Mouse (Mus musculus): ENCODE measurements around the gene Inpp5b.

The Inpp5b gene

GRCm38 (mm10) chr4:124765802-124766565, 24.3 kb downstream of the Inpp5b start:
- no peak for DNase-seq (ENCODE audit: low spot score in 2 of 2)

GRCm38 (mm10) chr4:124766566-124766940, 24.9 kb downstream of the Inpp5b start:
- no peak for DNase-seq (ENCODE audit: low spot score in 2 of 2)

- no peak for DNase-seq (ENCODE audit: low spot score in 2 of 2)
These were observed 27.4 kb downstream of the Inpp5b start for GRCm38 (mm10) chr4:124768963-124769591.

- DNase-seq (ENCODE audit: low spot score in 2 of 2), result no peak
These were observed 29.0 kb downstream of the Inpp5b start for GRCm38 (mm10) chr4:124770624-124771023.

- DNase-seq (ENCODE audit: low spot score in 2 of 2), result no peak
These were observed 30.5 kb downstream of the Inpp5b start for GRCm38 (mm10) chr4:124772125-124772524.

- no peak for DNase-seq (ENCODE audit: low spot score in 2 of 2)
These were observed 31.8 kb downstream of the Inpp5b start for GRCm38 (mm10) chr4:124773449-124773848.

GRCm38 (mm10) chr4:124773995-124774394, 32.3 kb downstream of the Inpp5b start:
- no peak for DNase-seq (ENCODE audit: low spot score in 2 of 2)

- no peak for DNase-seq (ENCODE audit: low spot score in 2 of 2)
These were observed 32.8 kb downstream of the Inpp5b start for GRCm38 (mm10) chr4:124774429-124774828.

- DNase-seq (ENCODE audit: low spot score in 2 of 2), result no peak
These were observed 39.7 kb downstream of the Inpp5b start for GRCm38 (mm10) chr4:124781361-124781760.

- no peak for DNase-seq (ENCODE audit: low spot score in 2 of 2)
These were observed 40.7 kb downstream of the Inpp5b start for GRCm38 (mm10) chr4:124782395-124782794.

- DNase-seq (ENCODE audit: low spot score in 2 of 2), result no peak
These were observed 42.3 kb downstream of the Inpp5b start for GRCm38 (mm10) chr4:124783937-124784336.

GRCm38 (mm10) chr4:124790013-124790412, 48.4 kb downstream of the Inpp5b start:
- no peak for DNase-seq (ENCODE audit: low spot score in 2 of 2)

- no peak for DNase-seq (ENCODE audit: low spot score in 2 of 2)
These were observed 50.5 kb downstream of the Inpp5b start for GRCm38 (mm10) chr4:124792114-124792513.

- DNase-seq (ENCODE audit: low spot score in 2 of 2), result no peak
These were observed 54.5 kb downstream of the Inpp5b start for GRCm38 (mm10) chr4:124796141-124796540.

GRCm38 (mm10) chr4:124796913-124797312, 55.3 kb downstream of the Inpp5b start:
- DNase-seq (ENCODE audit: low spot score in 2 of 2), result no peak

- peak; percentile 78 to 84 for DNase-seq (ENCODE audit: low spot score in 2 of 2)
These were observed 60.1 kb downstream of the Inpp5b start, which contains the start of gene Mtf1 for GRCm38 (mm10) chr4:124801552-124802308. Gene Mtf1, plus strand, starts transcription at chr4:124802104.

GRCm38 (mm10) chr4:124802309-124803260, 60.9 kb downstream of the Inpp5b start:
- peak; percentile 96 to 97 for DNase-seq (ENCODE audit: low spot score in 2 of 2)

GRCm38 (mm10) chr4:124803406-124803805, 61.8 kb downstream of the Inpp5b start:
- DNase-seq (ENCODE audit: low spot score in 2 of 2), result no peak

GRCm38 (mm10) chr4:124808511-124808910, 66.9 kb downstream of the Inpp5b start:
- DNase-seq (ENCODE audit: low spot score in 2 of 2), result no peak

GRCm38 (mm10) chr4:124809136-124809883, 67.7 kb downstream of the Inpp5b start:
- DNase-seq (ENCODE audit: low spot score in 2 of 2), result no peak

GRCm38 (mm10) chr4:124810056-124810455, 68.4 kb downstream of the Inpp5b start:
- DNase-seq (ENCODE audit: low spot score in 2 of 2), result no peak

Data from natural killer cell, adult 2 months (primary cell).